Mouse (Mus musculus): ENCODE data around the gene Fars2. TPM values are rescaled to one million over a fixed set of nuclear protein-coding genes. Genes with fewer than 3 reads are reported as not detected.

Fars2 gene
- polyA plus RNA-seq, 1 experiment from 2014 or later = 42.7 TPM

GRCm38 (mm10) chr13:36218347-36218746 lies 101.1 kb downstream of the Fars2 start:
- Histone ChIP-seq H3K27me3 (ENCODE audit: control insufficient read depth, insufficient read depth, low read length) (no peaks in the 10 kb centered on the region), H3K36me3 (ENCODE audit: control insufficient read depth, insufficient read depth, low read length) (no peaks in the 10 kb centered on the region), H3K27ac (ENCODE audit: low read depth, low read length) (no peak overlapping the region), H3K4me1 (ENCODE audit: control insufficient read depth, insufficient read depth, low read length) (no peaks in the 10 kb centered on the region), H3K4me3 (ENCODE audit: low read depth, low read length) (no peak overlapping the region), H3K9me3 (replicated peaks; ENCODE audit: control insufficient read depth, low read length) (no peaks in the 10 kb centered on the region), H3K9ac (ENCODE audit: low read depth, low read length) (no peak overlapping the region), H3K4me2 (no peak overlapping the region)
- no peak for ATAC-seq (replicated peaks; ENCODE audit: insufficient number of reproducible peaks, low FRiP score, low TSS enrichment)
- 83% methylated on average over 4 of the region's 4 CpGs for WGBS (ENCODE audit: insufficient replicate concordance)

GRCm38 (mm10) chr13:36219506-36219905 lies 102.3 kb downstream of the Fars2 start:
- no peak overlapping the region for H3K4me3 ChIP-seq (ENCODE audit: low read depth, low read length)
- no peak overlapping the region for H3K9ac ChIP-seq (ENCODE audit: low read depth, low read length)
- H3K9me3 ChIP-seq (replicated peaks; ENCODE audit: control insufficient read depth, low read length) = no peaks in the 10 kb centered on the region
- WGBS (ENCODE audit: insufficient replicate concordance) = 87% methylated on average over 5 of the region's 5 CpGs
- no peaks in the 10 kb centered on the region for H3K27me3 ChIP-seq (ENCODE audit: control insufficient read depth, insufficient read depth, low read length)
- no peaks in the 10 kb centered on the region for H3K36me3 ChIP-seq (ENCODE audit: control insufficient read depth, insufficient read depth, low read length)
- no peak overlapping the region for H3K27ac ChIP-seq (ENCODE audit: low read depth, low read length)
- no peak for ATAC-seq (replicated peaks; ENCODE audit: insufficient number of reproducible peaks, low FRiP score, low TSS enrichment)
- no peaks in the 10 kb centered on the region for H3K4me1 ChIP-seq (ENCODE audit: control insufficient read depth, insufficient read depth, low read length)
- no peak overlapping the region for H3K4me2 ChIP-seq

- Histone ChIP-seq H3K4me3 (ENCODE audit: low read depth, low read length) (no peak overlapping the region), H3K9me3 (replicated peaks; ENCODE audit: control insufficient read depth, low read length) (no peaks in the 10 kb centered on the region), H3K36me3 (ENCODE audit: control insufficient read depth, insufficient read depth, low read length) (no peaks in the 10 kb centered on the region), H3K4me2 (no peak overlapping the region), H3K9ac (ENCODE audit: low read depth, low read length) (no peak overlapping the region), H3K4me1 (ENCODE audit: control insufficient read depth, insufficient read depth, low read length) (no peaks in the 10 kb centered on the region), H3K27ac (ENCODE audit: low read depth, low read length) (no peak overlapping the region), H3K27me3 (ENCODE audit: control insufficient read depth, insufficient read depth, low read length) (no peaks in the 10 kb centered on the region)
- no peak for ATAC-seq (replicated peaks; ENCODE audit: insufficient number of reproducible peaks, low FRiP score, low TSS enrichment)
- 83% methylated on average over 1 of the region's 1 CpGs for WGBS (ENCODE audit: insufficient replicate concordance)
These were observed 104.7 kb downstream of the Fars2 start for GRCm38 (mm10) chr13:36221897-36222296.

- Histone ChIP-seq H3K4me3 (ENCODE audit: low read depth, low read length) (no peak overlapping the region), H3K9me3 (replicated peaks; ENCODE audit: control insufficient read depth, low read length) (no peaks in the 10 kb centered on the region), H3K27ac (ENCODE audit: low read depth, low read length) (no peak overlapping the region), H3K4me2 (no peak overlapping the region), H3K4me1 (ENCODE audit: control insufficient read depth, insufficient read depth, low read length) (no peaks in the 10 kb centered on the region), H3K27me3 (ENCODE audit: control insufficient read depth, insufficient read depth, low read length) (no peaks in the 10 kb centered on the region), H3K9ac (ENCODE audit: low read depth, low read length) (no peak overlapping the region), H3K36me3 (ENCODE audit: control insufficient read depth, insufficient read depth, low read length) (no peaks in the 10 kb centered on the region)
- no peak for ATAC-seq (replicated peaks; ENCODE audit: insufficient number of reproducible peaks, low FRiP score, low TSS enrichment)
These were observed 105.5 kb downstream of the Fars2 start for GRCm38 (mm10) chr13:36222721-36223120.

GRCm38 (mm10) chr13:36224431-36224830 lies 107.2 kb downstream of the Fars2 start:
- no peak for ATAC-seq (replicated peaks; ENCODE audit: insufficient number of reproducible peaks, low FRiP score, low TSS enrichment)
- no peak overlapping the region for H3K27ac ChIP-seq (ENCODE audit: low read depth, low read length)
- no peak overlapping the region for H3K4me3 ChIP-seq (ENCODE audit: low read depth, low read length)
- H3K27me3 ChIP-seq (ENCODE audit: control insufficient read depth, insufficient read depth, low read length) = no peaks in the 10 kb centered on the region
- 75% methylated on average over 2 of the region's 2 CpGs for WGBS (ENCODE audit: insufficient replicate concordance)
- H3K9ac ChIP-seq (ENCODE audit: low read depth, low read length) = no peak overlapping the region
- no peaks in the 10 kb centered on the region for H3K36me3 ChIP-seq (ENCODE audit: control insufficient read depth, insufficient read depth, low read length)
- H3K9me3 ChIP-seq (replicated peaks; ENCODE audit: control insufficient read depth, low read length) = no peaks in the 10 kb centered on the region
- no peaks in the 10 kb centered on the region for H3K4me1 ChIP-seq (ENCODE audit: control insufficient read depth, insufficient read depth, low read length)
- H3K4me2 ChIP-seq = no peak overlapping the region

GRCm38 (mm10) chr13:36242261-36242660 lies 125.0 kb downstream of the Fars2 start:
- H3K9me3 ChIP-seq (replicated peaks; ENCODE audit: control insufficient read depth, low read length) = no peaks in the 10 kb centered on the region
- no peak overlapping the region for H3K4me3 ChIP-seq (ENCODE audit: low read depth, low read length)
- no peak overlapping the region for H3K4me2 ChIP-seq
- no peak for ATAC-seq (replicated peaks; ENCODE audit: insufficient number of reproducible peaks, low FRiP score, low TSS enrichment)
- peaks cover 12% of the 10 kb centered on the region for H3K4me1 ChIP-seq (ENCODE audit: control insufficient read depth, insufficient read depth, low read length)
- no peak overlapping the region for H3K9ac ChIP-seq (ENCODE audit: low read depth, low read length)
- H3K36me3 ChIP-seq (ENCODE audit: control insufficient read depth, insufficient read depth, low read length) = no peaks in the 10 kb centered on the region
- H3K27me3 ChIP-seq (ENCODE audit: control insufficient read depth, insufficient read depth, low read length) = no peaks in the 10 kb centered on the region
- no peak overlapping the region for H3K27ac ChIP-seq (ENCODE audit: low read depth, low read length)
- WGBS (ENCODE audit: insufficient replicate concordance) = 18% methylated on average over 1 of the region's 1 CpGs

- Histone ChIP-seq H3K4me1 (ENCODE audit: control insufficient read depth, insufficient read depth, low read length) (no peaks in the 10 kb centered on the region), H3K9me3 (replicated peaks; ENCODE audit: control insufficient read depth, low read length) (no peaks in the 10 kb centered on the region), H3K36me3 (ENCODE audit: control insufficient read depth, insufficient read depth, low read length) (no peaks in the 10 kb centered on the region), H3K4me3 (ENCODE audit: low read depth, low read length) (no peak overlapping the region), H3K27me3 (ENCODE audit: control insufficient read depth, insufficient read depth, low read length) (no peaks in the 10 kb centered on the region), H3K9ac (ENCODE audit: low read depth, low read length) (no peak overlapping the region), H3K4me2 (no peak overlapping the region), H3K27ac (ENCODE audit: low read depth, low read length) (no peak overlapping the region)
- 78% methylated on average over 3 of the region's 3 CpGs for WGBS (ENCODE audit: insufficient replicate concordance)
- no peak for ATAC-seq (replicated peaks; ENCODE audit: insufficient number of reproducible peaks, low FRiP score, low TSS enrichment)
These were observed 136.7 kb downstream of the Fars2 start for GRCm38 (mm10) chr13:36253936-36254335.

GRCm38 (mm10) chr13:36257213-36257612 lies 140.0 kb downstream of the Fars2 start:
- no peaks in the 10 kb centered on the region for H3K36me3 ChIP-seq (ENCODE audit: control insufficient read depth, insufficient read depth, low read length)
- 76% methylated on average over 5 of the region's 5 CpGs for WGBS (ENCODE audit: insufficient replicate concordance)
- no peak overlapping the region for H3K4me2 ChIP-seq
- no peak for ATAC-seq (replicated peaks; ENCODE audit: insufficient number of reproducible peaks, low FRiP score, low TSS enrichment)
- no peak overlapping the region for H3K9ac ChIP-seq (ENCODE audit: low read depth, low read length)
- H3K9me3 ChIP-seq (replicated peaks; ENCODE audit: control insufficient read depth, low read length) = no peaks in the 10 kb centered on the region
- H3K27me3 ChIP-seq (ENCODE audit: control insufficient read depth, insufficient read depth, low read length) = no peaks in the 10 kb centered on the region
- no peak overlapping the region for H3K27ac ChIP-seq (ENCODE audit: low read depth, low read length)
- H3K4me3 ChIP-seq (ENCODE audit: low read depth, low read length) = no peak overlapping the region
- no peaks in the 10 kb centered on the region for H3K4me1 ChIP-seq (ENCODE audit: control insufficient read depth, insufficient read depth, low read length)

- Histone ChIP-seq H3K27ac (ENCODE audit: low read depth, low read length) (no peak overlapping the region), H3K4me2 (no peak overlapping the region), H3K4me3 (ENCODE audit: low read depth, low read length) (no peak overlapping the region), H3K9ac (ENCODE audit: low read depth, low read length) (no peak overlapping the region), H3K36me3 (ENCODE audit: control insufficient read depth, insufficient read depth, low read length) (no peaks in the 10 kb centered on the region), H3K4me1 (ENCODE audit: control insufficient read depth, insufficient read depth, low read length) (no peaks in the 10 kb centered on the region), H3K27me3 (ENCODE audit: control insufficient read depth, insufficient read depth, low read length) (no peaks in the 10 kb centered on the region), H3K9me3 (replicated peaks; ENCODE audit: control insufficient read depth, low read length) (no peaks in the 10 kb centered on the region)
- no peak for ATAC-seq (replicated peaks; ENCODE audit: insufficient number of reproducible peaks, low FRiP score, low TSS enrichment)
- WGBS (ENCODE audit: insufficient replicate concordance) = 79% methylated on average over 1 of the region's 1 CpGs
These were observed 142.5 kb downstream of the Fars2 start for GRCm38 (mm10) chr13:36259754-36260153.

Measured in heart, embryonic 11.5 days (tissue).